Mouse (Mus musculus) retina, postnatal 1 day (tissue): Measurements from ENCODE around the gene Gm45837.
A peak's percentile ranks its signal among the peaks of the same experiment; 100 is the strongest.

Experiments
- DNase-seq: peaks from one replicate; pipeline ENCODE4 v3.0.0-alpha.2; 2012

Gene Gm45837

DNA sequence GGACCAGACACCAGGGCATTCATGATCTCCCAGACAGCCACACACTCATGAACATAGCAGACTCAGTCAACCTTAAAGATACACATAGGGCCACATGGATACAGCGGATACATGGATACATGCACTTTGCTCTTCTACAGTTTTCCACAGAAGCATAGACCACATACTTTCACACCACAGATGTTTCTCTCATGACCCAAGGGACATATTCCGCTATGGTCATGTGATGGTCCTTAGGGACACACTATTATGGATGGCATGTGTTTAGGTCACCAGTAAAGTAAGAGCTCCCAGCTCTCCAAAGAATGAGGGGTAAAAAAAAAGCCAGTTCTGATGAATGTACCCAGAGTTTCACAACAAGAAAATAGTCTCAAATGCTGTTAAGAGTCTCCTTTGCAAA is 60.7 kb downstream of the Gm45837 start:
- no peak for DNase-seq

DNA sequence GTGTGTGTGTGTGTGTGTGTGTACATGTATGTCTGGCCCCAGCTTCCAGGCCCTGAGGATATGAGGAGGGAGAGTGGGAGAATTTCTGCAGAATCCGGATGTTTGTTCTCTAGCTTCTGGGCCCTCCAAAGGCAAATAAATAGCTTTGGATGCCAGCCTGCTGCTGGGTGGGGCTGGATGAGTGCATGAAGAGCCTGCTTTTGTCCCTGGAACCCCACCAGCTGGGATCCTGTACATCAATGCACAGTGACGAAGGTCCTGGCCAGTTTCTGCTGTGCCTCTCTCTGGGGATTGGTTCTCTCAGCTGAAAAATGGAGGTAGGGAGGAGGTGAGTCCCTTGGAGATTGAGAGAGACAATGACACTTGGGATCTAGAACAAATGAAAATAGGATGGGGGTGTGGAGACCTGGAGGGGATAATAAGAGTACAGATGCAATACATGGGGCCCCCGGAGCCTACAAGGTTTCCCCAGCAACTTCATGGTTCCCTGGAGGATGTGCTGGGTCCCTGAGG is 61.3 kb downstream of the Gm45837 start:
- no peak for DNase-seq

DNA sequence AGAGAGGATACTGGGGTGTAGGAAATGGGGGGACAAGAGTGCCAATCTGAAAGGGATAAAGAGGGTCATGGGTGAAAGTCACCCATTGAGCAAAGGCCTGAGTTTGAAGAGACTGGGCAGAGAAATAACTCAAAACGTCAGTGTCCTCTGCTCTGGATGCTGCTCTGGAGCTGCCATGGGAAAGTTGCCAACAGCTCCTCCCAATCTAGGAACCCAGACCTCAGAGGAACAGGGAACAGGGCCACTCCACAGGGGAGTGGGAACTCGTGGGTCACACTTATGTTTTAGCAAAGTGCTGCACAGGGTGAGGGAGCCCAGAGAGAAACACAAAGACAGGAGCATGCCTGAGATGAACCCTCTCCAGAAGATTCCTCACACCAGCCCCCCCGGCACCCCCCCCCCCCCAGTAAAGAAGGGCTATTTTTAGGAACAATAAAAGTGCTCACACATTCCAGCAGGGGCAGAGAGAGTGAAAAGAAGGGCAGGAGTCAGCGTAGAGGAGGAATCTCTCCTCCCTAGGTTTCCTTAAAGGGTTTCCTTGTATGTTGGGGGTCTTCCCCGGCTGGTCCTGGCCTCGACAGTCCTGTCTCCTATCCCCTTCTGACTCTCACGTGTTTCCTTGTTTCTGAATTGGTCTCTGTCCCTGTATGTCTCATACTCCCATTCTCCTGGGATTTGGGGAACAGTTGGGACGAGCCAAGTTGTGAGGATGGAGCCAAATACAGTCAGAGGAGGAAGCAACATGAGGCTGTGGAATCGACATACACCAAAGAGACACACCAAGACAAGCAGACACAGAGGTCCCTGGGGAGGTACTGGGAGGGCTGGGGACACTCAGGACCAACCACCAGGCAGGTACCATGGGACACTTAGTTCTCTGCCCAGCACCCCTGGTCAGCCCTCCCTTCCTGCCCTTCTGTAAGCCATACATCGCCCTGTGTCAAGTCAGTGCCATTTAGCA is 62.2 kb downstream of the Gm45837 start:
- no peak for DNase-seq

DNA sequence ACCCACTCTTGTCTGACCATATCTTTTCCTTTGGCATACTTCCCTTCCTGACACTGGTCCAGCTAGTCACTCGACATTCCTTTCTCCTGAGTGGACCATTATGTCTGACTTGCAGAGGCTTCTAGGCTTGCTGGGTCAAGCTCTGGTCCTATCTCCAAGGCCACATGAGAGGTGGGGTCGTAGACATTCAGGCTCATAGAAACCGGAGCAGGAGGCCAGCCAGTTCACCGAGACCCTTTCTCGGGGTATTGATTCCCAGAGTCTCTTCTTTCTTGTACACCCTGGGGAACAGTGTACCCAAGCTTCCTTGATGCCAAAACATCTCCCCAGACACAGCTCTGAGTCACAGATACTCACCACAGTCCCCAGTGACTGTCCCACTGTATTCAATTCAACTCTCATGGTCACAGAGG is 63.7 kb downstream of the Gm45837 start:
- DNase-seq, result no peak

DNA sequence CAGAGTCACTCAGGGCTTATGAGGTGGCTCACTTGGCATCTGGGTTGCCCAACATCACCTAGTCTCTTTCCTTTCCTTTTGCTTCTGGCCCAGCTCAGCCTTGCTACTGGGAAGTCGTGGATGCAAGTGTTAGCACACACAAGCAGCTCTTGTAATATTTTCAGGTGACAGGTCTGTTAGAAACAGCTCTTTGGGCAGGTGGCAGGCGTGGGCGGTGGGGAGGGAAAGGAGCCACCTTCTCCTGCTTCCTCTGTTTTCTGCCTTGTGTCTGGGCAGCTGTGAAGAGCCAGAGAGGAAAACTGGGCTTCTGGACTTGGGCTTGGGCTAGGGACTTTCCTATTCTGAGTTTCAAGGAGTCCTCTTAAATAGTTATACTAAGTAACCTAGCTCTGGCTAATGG is 65.3 kb downstream of the Gm45837 start:
- DNase-seq, result no peak

DNA sequence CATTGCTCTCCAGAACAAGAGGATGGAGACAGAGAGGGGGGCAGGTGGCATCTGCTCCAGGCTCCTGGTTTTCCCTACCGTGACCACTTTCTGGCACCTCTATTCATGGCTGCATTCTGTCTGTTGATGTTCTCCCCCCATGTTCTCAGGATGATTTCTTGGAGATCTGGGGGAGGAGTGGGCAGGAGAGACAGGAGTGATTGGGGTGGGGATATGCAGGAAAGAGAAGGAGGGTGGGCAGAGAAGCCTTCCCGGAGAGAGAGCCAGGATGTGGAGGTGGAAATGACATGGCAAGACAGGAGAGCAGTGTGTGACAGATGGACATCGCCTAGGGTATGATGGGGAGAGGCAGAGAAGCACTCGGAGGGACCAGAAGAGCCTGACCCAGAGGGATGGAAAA is 65.8 kb downstream of the Gm45837 start:
- DNase-seq, result no peak

DNA sequence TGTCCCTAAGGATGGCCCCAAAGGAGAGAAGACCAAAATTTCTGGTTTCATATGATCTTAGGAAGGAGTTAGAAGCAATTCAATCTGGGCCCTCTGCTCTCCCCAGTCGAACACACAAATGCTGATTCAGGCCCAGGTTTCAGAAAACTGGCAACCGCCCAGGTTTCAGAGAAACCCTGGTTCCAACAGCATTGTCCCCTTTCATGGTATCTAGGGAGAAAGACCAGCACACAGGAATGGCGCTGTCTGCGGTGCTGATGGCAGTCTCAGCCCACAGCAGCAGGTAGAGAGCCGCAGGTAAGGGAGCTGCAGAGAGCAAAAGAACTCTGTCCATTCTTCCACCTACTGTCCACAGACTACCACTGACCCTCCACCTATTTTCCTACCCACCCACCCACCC is 66.5 kb downstream of the Gm45837 start:
- no peak for DNase-seq

DNA sequence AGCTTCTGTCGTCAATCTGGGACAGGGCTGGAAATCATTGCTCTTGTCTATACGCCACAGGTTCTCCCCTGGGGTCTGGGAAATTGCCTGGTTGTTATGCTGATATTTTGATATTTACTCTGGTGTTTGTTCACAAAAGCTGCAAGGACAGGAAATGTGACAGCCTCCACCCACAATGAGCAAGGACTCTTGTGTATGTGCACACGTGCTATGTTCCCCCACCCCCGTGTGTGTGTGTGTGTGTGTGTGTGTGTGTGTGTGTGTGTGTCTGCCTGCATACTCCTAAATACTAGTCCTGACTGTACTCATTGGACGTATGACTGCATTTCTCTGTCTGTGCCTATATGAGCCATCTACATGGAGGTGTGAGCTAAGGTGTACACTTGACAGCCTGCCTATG is 67.4 kb downstream of the Gm45837 start:
- no peak for DNase-seq

DNA sequence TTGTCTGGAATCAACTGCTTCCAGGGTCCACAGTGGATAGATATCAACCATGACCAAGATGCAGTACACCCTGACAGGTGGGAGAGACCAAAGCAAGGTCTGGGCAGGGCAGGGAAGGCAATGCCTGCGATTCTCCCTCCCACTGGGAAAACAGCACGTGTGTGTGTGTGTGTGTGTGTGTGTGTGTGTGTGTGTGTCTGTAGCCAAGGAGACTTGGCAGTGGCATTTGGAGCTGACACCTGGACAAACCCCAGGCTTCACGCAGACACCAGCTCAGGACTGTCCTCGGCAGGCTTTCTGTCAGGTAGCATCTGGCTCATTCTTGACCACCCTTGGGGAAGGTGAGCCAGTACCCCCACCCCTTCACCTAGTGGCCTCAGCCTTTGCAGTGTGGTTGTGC is 69.2 kb downstream of the Gm45837 start:
- no peak for DNase-seq

DNA sequence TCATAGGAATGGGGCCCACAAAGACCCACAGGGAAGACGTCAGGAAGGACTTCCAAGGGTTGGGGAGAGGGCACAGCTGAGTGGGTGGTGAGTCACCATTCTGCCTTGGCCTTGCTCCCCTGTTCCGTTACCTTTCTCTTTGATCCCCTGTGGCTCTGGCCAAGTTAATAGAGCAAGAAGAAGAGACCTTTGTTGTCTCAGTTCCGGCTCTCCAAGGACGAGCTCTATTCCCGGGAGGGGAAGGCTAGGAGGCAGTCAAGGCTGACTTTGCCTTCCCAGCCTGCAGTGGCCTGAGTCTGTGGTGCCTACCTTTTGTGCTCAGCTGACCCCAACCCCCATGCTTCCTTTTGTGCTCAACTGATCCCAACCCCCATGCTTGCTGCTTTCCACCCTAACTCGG is 70.0 kb downstream of the Gm45837 start:
- no peak for DNase-seq

DNA sequence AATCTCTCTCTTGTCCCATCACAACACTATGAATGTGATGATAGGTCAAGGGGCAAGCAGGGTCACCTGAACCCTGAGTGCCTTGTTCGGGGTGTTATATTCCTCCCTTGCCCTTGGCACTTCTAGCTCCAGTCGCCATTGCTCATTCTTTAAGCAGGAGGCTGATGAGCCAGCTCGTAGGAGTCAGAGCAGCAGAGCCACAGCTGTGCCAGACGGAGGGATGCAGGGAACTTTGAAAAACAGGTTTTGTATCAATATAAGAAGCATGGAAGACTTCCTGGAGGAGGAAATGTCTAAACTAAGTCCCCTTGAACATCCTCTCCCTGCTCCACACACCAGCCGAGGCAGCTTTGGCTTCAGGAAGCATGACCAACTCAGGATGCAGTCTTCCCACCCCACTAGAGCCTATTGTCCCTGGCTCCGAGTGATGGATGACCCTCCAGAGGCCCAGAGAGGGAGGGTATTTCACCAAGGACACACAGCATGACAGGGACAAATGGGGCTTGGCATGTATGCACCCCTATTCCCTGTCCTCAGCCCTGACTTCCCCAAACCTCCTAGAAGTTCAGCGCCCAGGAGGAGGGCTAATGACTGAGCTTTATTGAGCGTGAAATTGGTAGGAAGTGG is 71.3 kb downstream of the Gm45837 start:
- no peak for DNase-seq

DNA sequence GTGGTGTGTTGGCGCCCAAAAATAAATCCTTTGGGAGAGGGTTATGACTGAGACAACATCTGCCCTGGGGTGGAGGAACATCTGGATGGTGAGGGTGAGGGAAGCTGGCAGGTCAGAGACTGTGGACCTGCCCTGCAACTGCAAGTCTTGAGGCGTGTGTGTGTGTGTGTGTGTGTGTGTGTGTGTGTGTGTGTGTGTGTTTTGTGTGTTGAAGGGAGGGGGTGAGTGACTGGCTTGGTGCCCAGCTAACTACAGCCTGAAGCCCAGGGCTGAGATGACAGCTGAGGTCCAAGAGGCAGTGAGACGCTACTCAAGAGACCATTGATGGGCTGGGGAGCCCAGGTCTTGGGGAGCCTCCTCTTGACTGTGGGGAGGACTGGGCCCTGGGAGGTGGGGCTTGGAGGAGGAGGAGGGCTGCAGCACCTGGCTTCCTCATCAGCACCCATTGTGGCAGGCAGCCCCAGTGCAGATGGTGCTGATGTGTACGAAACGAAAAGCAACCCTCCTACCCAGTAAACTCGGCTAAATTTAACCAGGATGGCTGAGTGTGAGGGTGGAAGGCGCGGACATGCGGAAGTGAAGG is 71.9 kb downstream of the Gm45837 start:
- peak; percentile 26 for DNase-seq

DNA sequence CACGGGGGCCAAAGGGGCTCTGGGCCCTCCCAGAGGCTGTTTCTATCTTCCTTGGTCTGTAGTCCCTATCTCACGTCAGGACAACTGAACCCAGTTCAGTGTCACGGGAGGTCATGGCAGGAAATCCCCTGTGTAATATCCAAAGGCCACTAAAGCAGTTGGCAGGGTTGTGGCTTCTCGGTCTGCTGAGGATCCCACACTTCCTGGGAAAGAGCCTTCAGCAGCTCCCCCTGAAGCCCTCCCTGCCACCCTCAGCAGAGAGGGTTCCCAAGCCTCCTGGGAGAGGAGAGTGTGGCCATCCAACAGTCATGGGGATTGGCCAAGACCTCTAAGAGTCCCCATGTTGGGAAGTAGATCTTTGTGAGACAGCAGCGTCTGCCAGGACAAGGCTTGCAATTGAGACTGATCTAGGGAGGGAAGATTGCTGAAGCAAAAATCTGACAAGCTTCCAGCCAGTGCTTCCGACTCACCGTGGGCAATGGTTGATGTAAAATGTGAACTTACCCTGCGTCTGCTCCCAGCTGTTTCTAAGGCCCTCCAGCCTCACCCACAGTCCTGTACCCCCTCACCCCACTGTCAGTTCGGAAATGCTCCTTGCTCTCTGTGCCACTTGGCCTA is 72.9 kb downstream of the Gm45837 start:
- DNase-seq, result no peak

DNA sequence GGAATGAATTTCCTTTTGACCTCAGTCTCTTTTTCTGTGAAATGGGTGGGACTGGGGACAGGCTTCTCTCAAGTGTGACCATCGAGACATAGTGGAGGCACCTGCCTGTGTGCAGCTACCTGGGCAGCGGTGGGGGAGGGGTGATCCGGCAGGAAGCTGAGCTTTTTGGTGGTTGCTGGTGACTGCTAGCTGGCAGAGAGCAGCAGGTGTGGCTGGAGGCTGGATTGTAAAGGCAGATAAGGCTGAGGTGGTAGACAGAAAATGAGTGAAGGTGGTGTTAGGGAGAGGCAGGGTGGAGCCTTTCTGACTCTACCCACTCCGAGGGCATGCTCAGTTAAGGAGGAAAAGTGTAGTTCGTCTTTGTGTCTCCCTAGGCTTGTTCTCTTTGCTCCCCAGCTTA is 76.4 kb downstream of the Gm45837 start:
- DNase-seq, result no peak

DNA sequence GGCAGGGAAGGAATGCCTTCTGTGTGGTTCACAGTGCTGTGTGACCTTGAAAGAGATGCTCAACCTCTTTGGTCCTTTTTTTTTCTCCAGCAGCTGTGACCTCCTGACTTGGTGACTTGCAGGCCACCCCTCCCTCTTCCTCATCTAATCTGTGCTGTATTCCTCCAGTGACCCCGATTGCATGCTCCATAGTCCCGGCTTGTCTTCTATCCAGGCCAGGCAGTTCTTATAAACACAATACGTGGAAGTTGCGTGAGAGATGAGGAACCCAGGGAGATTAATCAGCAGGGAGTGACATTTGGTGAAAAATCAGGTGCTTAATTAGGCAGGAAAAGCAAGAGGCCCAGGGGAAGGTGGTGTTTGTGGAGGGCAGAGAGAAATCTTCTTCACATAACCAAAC is 80.3 kb downstream of the Gm45837 start:
- DNase-seq, result no peak

DNA sequence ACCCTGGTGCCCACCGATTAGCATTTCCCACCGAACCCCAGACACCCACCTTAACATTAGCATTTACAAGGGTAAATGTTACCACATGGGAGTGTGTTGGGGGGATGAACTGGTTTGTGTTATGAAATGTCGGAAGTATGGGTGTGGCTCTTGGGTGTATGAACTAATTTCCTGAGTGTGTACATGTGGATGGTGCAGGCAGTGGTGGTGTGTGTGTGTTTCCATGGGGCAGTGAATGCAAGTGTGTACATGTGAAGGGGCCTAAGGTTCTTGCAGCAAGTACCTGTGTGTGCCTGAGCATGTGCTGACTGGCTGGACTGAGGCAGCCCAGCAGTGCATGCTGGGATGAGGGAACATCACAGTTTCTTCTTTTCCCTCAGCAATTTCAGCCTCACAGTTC is 87.7 kb downstream of the Gm45837 start:
- DNase-seq, result no peak

DNA sequence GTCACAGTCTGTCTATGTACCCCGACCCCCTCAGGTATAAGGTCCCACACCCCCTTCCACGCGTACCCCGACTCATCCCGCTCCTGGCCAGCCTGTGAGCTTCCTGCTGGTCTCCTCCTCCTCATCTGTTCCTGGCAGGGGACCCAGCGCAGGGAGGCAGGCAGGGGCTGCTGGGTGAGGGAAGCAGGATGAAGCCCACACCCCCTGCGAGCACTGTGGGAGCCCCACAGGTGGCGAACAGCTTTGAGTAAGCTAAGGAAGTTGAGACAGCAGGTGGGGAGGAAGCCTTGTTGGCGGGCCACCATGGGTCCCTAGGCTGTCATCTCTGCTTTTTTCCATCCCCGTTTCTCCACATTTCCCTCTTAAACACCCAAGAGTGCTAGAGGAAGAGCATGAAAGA is 88.6 kb downstream of the Gm45837 start:
- DNase-seq, result no peak

DNA sequence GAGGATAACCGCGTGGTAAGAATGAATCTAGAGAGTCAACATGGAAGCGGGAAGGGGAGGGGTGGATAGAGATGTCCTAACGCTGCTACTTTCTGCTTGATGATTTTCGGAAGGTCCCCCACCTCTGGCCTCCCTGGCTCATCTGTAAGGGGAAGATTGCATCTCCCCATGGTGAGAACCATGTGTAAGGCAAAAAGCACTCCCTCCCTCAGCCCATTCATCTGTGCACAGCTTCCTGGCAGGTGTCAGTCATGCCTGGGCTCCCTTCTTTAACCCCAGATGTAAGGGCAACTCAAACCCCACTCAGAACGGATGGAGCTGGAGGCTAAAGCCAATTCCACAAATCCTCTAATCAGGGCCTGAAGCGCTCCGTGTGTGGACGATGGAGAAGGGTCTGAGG is 89.0 kb downstream of the Gm45837 start:
- DNase-seq, result no peak

DNA sequence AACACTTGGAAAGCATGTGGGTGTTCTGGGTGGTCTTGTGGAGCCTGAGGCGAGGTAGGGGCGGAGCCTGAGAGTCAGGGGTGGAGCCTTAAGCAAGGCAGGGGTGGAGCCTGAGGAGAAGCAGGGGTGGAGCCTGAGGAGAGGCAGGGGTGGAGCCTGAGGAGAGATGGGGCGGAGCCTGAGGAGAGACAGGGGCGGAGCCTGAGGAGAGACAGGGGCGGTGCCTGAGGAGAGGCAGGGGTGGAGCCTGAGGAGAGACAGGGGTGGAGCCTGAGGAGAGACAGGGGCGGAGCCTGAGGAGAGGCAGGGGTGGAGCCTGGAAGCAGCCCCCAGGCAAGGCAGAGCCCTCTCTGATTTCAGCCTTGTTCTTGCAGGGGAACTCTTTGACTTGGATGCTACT is 90.5 kb downstream of the Gm45837 start:
- no peak for DNase-seq

DNA sequence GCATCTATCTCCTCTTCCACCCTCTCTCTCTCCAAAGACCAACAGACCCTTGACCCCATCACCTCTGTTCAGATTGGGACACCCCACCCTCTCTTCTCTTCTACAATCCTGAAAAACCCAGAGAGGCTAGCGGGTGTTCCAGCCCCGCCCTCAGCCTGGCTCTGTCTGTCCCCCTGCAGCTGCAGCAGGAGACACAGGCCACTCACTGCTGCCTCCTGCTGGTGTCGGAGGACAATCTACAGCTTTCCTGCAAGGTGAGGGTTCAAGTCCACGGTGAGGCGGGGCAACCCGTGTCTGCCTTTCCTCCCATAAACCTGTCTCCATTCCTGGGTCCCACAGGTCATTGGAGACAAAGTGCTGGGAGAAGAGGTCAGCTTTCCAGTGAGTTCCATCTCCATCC is 91.0 kb downstream of the Gm45837 start:
- DNase-seq, result no peak

DNA sequence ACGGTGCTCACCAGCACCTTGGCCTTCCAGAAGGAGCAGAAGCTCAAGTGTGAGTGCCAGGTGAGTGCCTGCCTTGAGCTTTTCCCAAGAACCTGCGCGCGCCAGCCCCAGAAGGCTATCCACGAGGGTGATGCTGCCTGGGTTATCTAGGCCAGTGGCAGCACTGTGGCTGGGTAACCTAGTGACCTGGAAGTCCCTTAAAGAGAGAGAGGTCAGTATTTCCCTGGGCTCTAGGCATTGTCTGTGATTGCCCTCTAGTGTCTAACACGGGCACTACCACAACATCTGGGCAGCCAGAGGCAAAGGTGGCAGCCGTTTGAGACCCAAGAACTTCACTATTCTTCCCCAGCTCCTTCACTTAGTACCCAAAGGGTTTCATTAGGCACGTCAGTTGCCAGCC is 92.7 kb downstream of the Gm45837 start:
- DNase-seq, result peak; percentile 85

DNA sequence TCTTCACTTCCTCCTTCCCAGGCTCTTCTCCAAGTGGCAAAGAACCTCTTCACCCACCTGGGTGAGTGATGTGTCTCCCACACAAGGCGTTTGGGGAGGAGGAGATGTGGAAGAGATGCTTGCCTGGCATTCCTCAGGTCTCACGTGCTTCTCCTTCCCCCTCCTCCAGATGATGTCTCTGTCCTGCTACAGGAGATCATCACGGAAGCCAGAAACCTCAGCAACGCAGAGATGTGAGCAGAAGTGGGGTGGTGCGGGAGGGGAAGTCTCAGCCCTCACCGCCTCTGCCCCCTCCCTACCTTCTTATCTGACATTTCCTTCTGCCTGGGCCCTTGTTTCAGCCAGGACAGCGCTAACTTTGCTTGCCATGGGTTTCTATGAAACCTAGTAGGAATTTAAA is 93.1 kb downstream of the Gm45837 start:
- no peak for DNase-seq

DNA sequence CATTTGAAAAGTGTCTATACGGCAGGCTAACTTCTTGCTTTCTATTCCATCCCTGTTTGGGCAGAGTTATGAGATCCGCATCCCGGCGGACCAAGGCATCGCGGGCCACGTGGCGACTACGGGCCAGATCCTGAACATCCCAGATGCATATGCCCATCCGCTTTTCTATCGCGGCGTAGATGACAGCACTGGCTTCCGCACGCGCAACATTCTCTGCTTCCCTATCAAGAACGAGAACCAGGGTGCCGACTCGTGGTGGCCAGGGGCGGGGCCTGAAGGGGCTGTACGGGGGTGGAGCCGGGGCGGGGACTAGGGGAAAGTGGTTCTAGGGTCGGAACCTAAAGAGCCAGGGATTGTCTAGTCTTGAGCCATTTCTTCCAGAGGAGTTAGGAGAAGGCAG is 93.8 kb downstream of the Gm45837 start:
- peak; percentile 60 for DNase-seq

DNA sequence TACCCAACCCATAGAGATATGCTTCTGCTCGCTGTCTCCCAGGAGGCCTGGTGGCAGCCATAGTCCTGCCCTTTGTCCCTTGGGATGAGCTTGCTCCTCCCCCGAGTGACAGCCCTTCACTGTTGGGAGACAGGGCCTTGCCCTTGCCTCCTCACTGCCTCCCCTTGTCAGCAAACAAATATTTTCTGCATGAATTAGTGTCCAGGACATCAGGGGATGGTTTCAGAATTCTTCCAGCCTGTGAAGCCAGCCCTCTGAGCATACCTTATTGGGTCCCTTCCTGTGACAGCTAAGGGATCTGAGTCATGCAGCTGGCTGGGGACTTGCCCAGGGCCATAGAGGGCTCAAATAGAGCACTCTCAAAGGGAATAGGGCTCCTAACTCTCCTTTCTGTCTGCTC is 98.5 kb downstream of the Gm45837 start:
- peak; percentile 55 for DNase-seq
